Mouse (Mus musculus) heart, adult 18-20 months (tissue): ENCODE data around the gene Hcfc1. TPM values are rescaled to one million over a fixed set of nuclear protein-coding genes. Genes with fewer than 3 reads are reported as not detected.
A peak's percentile ranks its signal among the peaks of the same experiment; 100 is the strongest.

Experiments used
- DNase-seq, 2 experiments: peaks; one replicate each; pipeline ENCODE4 v3.0.0; 2021 to 2022; ENCODE audit warnings: mixed read lengths in 1 of 2
- long read RNA-seq, 2 experiments: library from polyadenylated mRNA; stranded (forward); transcript quantifications; one replicate each; pipeline ENCODE4 v2.0.0; 2021
- total RNA-seq, 2 experiments: library from RNA; stranded (reverse); gene quantifications; 2 replicates each; pipeline ENCODE4 v1.2.3; 2021

The Hcfc1 gene
- total RNA-seq: 10 to 100 TPM; 31.7 to 38.4 TPM
- long read RNA-seq, experiment 1, partial matches to known transcripts: 0 of 4 reads
- long read RNA-seq, experiment 1, other reads (novel, unspliced or antisense): 3 of 4 reads
- long read RNA-seq, experiment 2, partial matches to known transcripts: 4 of 8 reads
- long read RNA-seq, experiment 2, other reads (novel, unspliced or antisense): 4 of 8 reads

- DNase-seq: peak; percentile 91 to 94
Observed at GRCm38 (mm10) chrX:73966248-73967176, at the start of gene Hcfc1. Gene Hcfc1 (minus strand): TSS chrX:73966357.

GRCm38 (mm10) chrX:74014597-74014996 is 48.4 kb upstream of the Hcfc1 start:
- no peak for DNase-seq

- DNase-seq: no peak
Observed at GRCm38 (mm10) chrX:74008063-74008462, 41.9 kb upstream of the Hcfc1 start.

- DNase-seq: no peak
Observed at GRCm38 (mm10) chrX:74006401-74006800, 40.2 kb upstream of the Hcfc1 start.

DNA sequence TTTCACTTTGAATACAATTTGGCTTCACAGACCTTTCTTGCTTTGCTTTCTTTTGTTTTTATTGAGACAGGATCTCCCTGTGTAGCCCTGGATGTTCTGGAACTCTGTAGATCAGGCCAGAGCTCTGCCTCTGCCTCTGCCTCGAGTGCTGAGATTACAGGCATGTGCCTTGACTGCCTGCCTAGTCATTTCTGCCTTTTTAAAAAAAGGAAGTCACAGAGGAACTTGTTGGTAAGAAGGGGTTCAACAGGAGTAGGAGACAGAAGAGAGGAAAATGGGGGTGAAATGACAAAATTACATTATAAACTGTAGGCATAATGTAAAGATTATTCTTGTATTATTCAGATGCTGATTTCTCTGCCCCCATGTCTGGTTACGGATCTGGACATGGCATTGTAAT is 37.5 kb upstream of the Hcfc1 start:
- no peak for DNase-seq

GRCm38 (mm10) chrX:74001024-74001423 is 34.9 kb upstream of the Hcfc1 start:
- DNase-seq: no peak

GRCm38 (mm10) chrX:73998911-73999869 is 33.0 kb upstream of the Hcfc1 start:
- peak; percentile 54 to 70 for DNase-seq

- no peak for DNase-seq
Observed at GRCm38 (mm10) chrX:73977783-73978182, 11.6 kb upstream of the Hcfc1 start.

DNA sequence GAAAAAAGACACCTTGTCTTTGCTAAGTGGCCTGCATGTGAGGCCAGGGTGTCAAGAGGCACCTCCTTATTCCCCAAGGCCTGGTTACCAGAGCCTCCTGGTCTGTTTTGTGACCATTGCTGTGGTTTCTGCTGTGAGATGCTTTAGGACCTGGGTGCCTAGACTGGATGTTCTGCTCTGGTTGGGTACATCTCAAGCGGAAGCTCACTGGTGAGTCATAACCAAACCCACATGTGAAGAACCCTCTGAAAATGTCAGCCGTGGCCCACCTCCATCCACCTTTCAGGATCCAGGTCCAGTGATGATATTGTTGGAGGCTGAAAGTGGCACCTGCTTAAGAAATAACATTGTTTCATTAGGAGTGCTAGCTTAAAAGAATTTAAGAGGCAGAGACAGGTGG is 10.1 kb upstream of the Hcfc1 start:
- no peak for DNase-seq

DNA sequence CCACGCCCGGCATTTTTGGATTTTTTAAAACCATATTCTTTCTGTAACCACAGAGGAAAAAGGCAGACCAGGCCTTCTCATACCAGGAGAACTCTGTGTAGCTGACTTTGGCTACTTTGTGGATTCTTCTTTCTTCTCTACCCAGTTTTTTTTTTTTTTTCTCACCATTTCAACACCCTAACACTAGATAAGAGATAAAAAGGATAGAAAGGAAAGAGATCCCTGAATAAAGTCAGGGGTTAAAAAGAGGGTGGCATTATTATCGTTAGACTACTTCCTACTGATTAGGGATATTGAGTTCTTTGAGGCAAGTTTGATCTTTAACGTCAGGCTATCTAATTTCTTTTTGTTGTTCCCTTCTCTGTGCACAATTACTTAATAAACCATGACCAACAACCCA is 6.6 kb upstream of the Hcfc1 start:
- no peak for DNase-seq

DNA sequence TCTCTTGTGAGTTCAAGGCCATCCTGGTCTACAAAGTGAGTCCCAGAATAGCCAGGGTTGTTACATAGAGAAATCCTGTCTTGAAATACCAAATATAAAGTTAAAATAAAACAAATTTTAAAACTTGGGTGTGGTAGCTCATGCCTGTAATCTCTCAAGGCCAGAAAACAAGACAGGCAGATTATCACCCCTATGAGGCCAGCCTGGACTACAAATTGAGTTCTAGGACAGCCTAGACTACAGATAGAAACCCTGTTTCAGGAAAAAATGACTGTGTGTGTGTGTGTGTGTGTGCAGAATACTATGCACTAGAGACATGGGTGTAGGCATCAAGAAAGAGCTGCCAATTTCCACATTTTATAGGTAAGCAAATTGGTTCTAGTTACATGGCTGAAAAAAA is 4.6 kb upstream of the Hcfc1 start:
- no peak for DNase-seq

- DNase-seq: no peak
Observed at GRCm38 (mm10) chrX:73969729-73970128, 3.6 kb upstream of the Hcfc1 start.

GRCm38 (mm10) chrX:73969167-73969566 is 3.0 kb upstream of the Hcfc1 start:
- DNase-seq: no peak

DNA sequence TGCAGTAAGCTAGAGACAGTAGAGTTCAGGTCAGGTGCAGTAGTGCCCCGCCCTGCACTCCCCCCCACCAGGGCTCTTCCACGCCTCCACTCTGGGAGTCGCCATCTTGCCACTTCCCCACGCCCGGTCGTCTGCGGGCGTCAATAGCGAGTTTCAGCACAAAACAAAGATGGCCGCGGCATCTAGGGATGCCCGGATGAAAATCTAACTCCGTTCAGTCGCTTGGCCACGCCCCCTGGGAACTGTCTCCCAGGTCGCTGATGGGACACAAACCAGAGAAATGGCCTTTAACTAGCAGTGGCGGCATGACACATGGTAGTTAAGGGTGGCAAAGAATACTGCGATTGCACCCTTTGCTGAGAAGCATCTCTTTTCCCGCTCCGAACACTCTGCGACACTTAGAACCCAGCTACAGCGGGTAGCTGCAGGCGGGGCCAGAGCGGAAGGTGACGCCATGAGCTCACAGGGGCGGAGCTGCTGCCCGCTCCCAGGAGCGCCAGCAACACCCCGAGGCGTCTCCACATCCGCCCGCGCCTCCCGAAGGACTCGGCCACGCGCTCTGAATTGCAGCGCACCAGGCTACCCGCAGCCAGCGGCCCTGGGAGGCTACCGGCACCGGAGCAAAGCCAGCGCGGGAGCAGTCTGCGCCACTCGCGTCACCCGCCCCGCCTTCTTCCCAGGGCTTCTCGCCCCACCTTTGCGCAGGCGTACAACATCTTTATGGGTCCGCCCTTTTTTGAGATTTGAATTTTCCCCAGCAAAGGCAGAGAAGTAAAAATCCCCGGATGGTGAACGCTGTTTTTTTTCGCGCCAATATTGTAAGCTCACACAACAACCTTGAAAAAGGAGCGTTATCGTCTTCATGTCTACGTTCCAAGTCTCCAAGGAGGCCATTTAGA is 1.3 kb upstream of the Hcfc1 start:
- peak; percentile 90 to 93 for DNase-seq

DNA sequence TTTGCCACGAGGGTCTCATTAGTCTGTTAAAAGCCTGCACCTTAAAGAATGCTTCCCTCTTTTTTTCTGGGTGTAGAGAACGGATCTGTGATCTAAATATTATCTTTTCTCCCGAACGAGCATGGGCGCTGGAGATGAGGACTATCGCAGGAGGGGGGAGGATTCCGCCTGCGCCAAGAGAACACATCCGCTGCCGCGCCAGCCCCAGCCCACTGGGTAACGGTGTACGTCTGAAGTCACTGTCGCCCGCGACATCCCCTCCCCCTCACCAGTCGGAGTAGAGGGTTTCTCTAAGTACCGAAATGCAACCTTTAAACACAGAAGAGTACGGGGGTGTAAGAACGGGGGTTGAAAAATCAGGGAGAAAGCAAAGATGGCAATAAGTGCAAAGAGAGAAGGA is 850 bp downstream of the Hcfc1 start:
- peak; percentile 39 to 51 for DNase-seq

DNA sequence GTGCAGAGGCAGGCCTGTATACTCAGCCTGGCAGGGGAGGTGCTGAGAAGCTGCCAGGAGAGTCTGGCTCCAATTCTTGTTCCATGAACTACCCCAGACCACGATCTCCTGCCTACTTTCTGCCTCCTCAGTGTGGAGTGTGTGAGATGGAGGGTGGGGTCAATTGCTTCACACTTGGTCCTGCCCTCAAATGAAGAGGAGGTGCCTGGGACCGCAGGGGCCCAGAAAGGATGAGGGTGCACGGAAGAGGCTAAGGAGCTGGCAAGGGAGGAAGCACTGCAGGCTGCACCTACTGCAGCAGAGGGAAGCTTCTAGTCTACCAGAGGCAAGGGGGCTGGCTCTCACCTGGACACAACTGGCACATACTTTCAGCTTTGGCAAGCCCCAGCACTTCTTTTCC is 1.8 kb downstream of the Hcfc1 start:
- DNase-seq: peak; percentile 20 to 36

DNA sequence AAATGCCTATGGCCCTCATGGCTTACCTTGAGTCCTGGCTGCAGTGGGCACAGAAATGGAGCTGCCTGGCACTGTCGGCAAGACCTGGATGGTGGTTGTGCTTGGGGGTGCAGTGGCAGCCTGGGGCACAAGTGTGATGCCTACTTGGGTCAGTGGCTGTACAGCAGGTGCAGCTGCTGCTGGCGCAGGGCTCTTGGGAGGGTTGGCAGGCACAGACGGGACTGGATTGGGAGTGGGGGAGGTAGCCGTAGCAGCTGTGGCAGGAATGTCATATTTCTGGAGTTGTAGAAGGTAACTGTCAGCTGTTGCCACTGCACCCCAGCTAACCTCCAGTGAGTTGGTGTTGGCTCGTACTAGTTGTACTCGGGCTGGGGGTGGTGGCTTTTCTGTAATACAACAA is 11.2 kb downstream of the Hcfc1 start:
- no peak for DNase-seq

DNA sequence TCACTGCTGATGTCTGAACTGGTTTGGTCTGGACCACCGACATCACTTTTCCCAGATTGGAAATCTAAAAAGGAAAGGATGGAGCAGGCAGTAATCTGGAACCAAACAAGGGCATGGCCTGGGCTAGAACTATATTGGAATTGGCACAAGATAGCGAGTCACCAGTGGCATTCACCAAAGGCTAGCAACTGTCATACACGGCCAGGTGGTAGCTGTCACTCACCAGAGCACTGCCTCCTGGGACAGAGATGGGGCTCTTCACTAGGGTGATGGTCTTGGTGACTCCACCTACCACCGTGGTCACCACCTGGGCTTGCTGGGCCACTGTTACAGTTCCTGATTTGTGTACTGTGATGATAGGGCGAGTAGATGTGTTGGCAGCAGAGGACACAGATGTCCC is 13.6 kb downstream of the Hcfc1 start:
- no peak for DNase-seq

DNA sequence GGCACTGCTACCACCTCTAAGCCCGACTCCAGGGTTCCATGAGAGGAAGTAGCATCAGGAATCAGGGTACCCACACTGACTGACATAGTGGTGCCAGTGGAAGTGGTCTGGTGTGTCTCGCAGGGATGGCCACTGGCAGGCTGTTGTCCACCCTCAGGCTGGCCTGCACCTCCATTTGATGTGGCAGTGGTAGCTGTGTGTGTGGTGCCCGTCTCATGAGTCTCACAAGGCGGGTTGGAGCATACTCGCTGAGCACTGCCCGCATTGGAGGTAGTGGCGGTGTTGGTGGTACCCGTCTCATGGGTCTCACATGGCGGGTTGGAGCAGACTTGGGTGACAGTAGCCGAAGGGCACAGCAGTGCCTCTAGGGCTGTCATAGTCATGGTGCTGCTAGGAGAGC is 16.8 kb downstream of the Hcfc1 start:
- DNase-seq: no peak

- peak; percentile 48 to 78 for DNase-seq
Observed at GRCm38 (mm10) chrX:73948647-73949046, 17.5 kb downstream of the Hcfc1 start.

DNA sequence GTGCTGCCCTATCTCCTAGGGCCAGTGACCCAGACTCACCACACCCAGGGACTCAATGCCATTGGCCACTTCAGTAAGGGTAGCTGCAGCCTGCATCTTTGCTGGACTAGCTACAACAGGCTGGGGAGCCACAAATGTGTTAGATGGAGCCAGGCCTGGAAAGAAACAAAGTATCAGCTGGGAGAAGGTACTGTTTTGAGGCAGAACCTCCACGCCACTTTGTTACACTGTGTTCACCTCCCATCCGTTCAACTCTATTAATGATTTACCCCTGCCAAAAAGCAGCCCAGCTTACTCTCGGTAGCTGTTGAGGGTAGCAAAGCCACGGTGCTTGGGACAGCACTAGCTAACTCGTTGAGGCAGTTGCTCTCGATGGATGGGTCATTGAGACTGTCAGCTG is 19.3 kb downstream of the Hcfc1 start:
- DNase-seq: no peak
